Mouse (Mus musculus): ENCODE data around the gene Majin.

The Majin gene

GRCm38 (mm10) chr19:6230411-6230810 is 46.2 kb downstream of the Majin start:
- no peak for DNase-seq

- no peak for DNase-seq
Observed at GRCm38 (mm10) chr19:6231036-6231435, 46.8 kb downstream of the Majin start.

- DNase-seq = peak; percentile 34 to 43
Observed at GRCm38 (mm10) chr19:6233647-6234046, 49.5 kb downstream of the Majin start.

GRCm38 (mm10) chr19:6234337-6235083 is 50.3 kb downstream of the Majin start:
- no peak for DNase-seq

- peak; percentile 96 to 97 for DNase-seq
Observed at GRCm38 (mm10) chr19:6235084-6236052, 51.2 kb downstream of the Majin start, which contains the start of gene Ppp2r5b. Gene Ppp2r5b (minus strand): TSS chr19:6235872.

- peak; percentile 94 to 96 for DNase-seq
Observed at GRCm38 (mm10) chr19:6236053-6236441, 51.9 kb downstream of the Majin start.

GRCm38 (mm10) chr19:6236842-6237241 is 52.7 kb downstream of the Majin start:
- DNase-seq = no peak

GRCm38 (mm10) chr19:6238740-6239139 is 54.6 kb downstream of the Majin start:
- DNase-seq = no peak

- DNase-seq = no peak
Observed at GRCm38 (mm10) chr19:6240136-6240535, 55.9 kb downstream of the Majin start.

GRCm38 (mm10) chr19:6240725-6241124 is 56.5 kb downstream of the Majin start:
- no peak for DNase-seq

- peak; percentile 99 for DNase-seq
Observed at GRCm38 (mm10) chr19:6241274-6242107, 57.3 kb downstream of the Majin start, which contains the start of gene Atg2a. Gene Atg2a (plus strand): TSS chr19:6241668.

GRCm38 (mm10) chr19:6242281-6242680 is 58.1 kb downstream of the Majin start:
- DNase-seq = peak; percentile 72 to 74

GRCm38 (mm10) chr19:6243226-6243625 is 59.0 kb downstream of the Majin start:
- DNase-seq = no peak

- DNase-seq = no peak
Observed at GRCm38 (mm10) chr19:6245806-6246205, 61.6 kb downstream of the Majin start.

- no peak for DNase-seq
Observed at GRCm38 (mm10) chr19:6247526-6248300, 63.5 kb downstream of the Majin start.

GRCm38 (mm10) chr19:6253021-6253420 is 68.8 kb downstream of the Majin start:
- no peak for DNase-seq

- peak; percentile 58 to 70 for DNase-seq
Observed at GRCm38 (mm10) chr19:6260428-6260827, 76.2 kb downstream of the Majin start.

GRCm38 (mm10) chr19:6260946-6261345 is 76.8 kb downstream of the Majin start:
- peak in 1 of 2 experiments; percentile 44 for DNase-seq

- no peak for DNase-seq
Observed at GRCm38 (mm10) chr19:6261379-6261778, 77.2 kb downstream of the Majin start.

- DNase-seq = peak; percentile 71 to 87
Observed at GRCm38 (mm10) chr19:6262222-6262621, 78.0 kb downstream of the Majin start.

- peak; percentile 86 to 90 for DNase-seq
Observed at GRCm38 (mm10) chr19:6262839-6263433, 78.7 kb downstream of the Majin start.

Data from kidney, postnatal 36 days (tissue).